Mouse (Mus musculus) ES-E14 (cell line): ENCODE measurements at regions not wholly inside any gene's neighbourhood (a gene's known extent, or its start where the extent isn't known, plus 50 kb on each side); places are given as distances from the start of the nearest gene placed in this dataset.

Experiments
- HCFC1 ChIP-seq: IDR thresholded peaks from 2 replicates; pipeline ENCODE4 v1.6.1; 2012; ENCODE audit warnings: low read length, inconsistent platforms, borderline replicate concordance; ENCODE audit not compliant: insufficient read depth
- MAFK ChIP-seq: IDR thresholded peaks from 2 replicates; pipeline ENCODE4 v1.6.1; 2014; ENCODE audit warnings: mild to moderate bottlenecking, low read depth, low read length, inconsistent platforms; ENCODE audit not compliant: insufficient read depth
- ZC3H11A ChIP-seq: IDR thresholded peaks from 2 replicates; pipeline ENCODE4 v1.6.1; 2012; ENCODE audit warnings: low read depth, mild to moderate bottlenecking, inconsistent platforms, low read length, borderline replicate concordance

DNA sequence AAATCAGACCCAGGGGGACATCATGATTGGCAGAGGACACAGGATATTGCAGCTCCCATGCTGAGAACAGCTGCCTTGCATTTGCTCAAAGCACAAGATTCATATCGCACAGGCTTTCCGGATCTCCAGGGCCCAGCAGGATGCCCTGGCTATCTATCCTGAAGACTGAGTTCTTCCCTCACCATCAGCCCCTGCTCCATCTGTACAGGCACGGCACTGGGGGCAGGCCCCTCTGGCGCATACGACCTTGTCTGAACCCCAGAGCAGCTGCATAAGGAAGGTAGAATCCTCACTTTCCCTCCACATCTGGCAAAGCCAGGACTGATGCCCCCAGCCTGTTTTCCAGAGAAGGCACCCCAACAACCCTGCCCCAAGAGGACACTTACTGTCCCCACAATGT lies 266.8 kb downstream of the Tns1 start:
- TF ChIP-seq HCFC1 (no peak), MAFK (no peak), ZC3H11A (no peak)
